Mouse (Mus musculus) kidney, embryonic 16.5 days (tissue): ENCODE data around the gene Dynlt1b. TPM values are rescaled to one million over a fixed set of nuclear protein-coding genes. Genes with fewer than 3 reads are reported as not detected.
A peak's percentile ranks its signal among the peaks of the same experiment; 100 is the strongest.
"Not testable (repeated sequence)": the region's sequence is repeated elsewhere in the genome, so short reads cannot be mapped to it uniquely, and the experiment has no call there.

Experiments
- ATAC-seq: fragments of 200-750 bp; cut with Nextera tagmentation; 2 replicates; pipeline ENCODE4 v1.8.0; 2017; ENCODE audit warnings: moderate TSS enrichment; ENCODE audit not compliant: low FRiP score, low TSS enrichment
- H3K27ac ChIP-seq: fragments of 300-500 bp; sonication (generic); 2 replicates; pipeline ENCODE4 v1.5.1; 2014; ENCODE audit warnings: low read length
- H3K27me3 ChIP-seq: fragments of 300-500 bp; sonication (generic); 2 replicates; pipeline ENCODE4 v1.6.1; 2014; ENCODE audit warnings: low read length, control low read depth, mixed read lengths; ENCODE audit not compliant: insufficient read depth
- H3K36me3 ChIP-seq: fragments of 300-500 bp; sonication (generic); 2 replicates; pipeline ENCODE4 v1.6.1; 2014; ENCODE audit warnings: low read length, control low read depth, mixed read lengths; ENCODE audit not compliant: insufficient read depth
- H3K4me1 ChIP-seq: fragments of 300-500 bp; sonication (generic); 2 replicates; pipeline ENCODE4 v1.6.1; 2014; ENCODE audit warnings: low read length, control low read depth, mixed read lengths; ENCODE audit not compliant: insufficient read depth
- H3K4me2 ChIP-seq: fragments of 300-500 bp; sonication (generic); replicated peaks from 2 replicates; pipeline ENCODE4 v1.6.1; 2014; ENCODE audit warnings: low read depth, low read length
- H3K4me3 ChIP-seq: fragments of 300-500 bp; sonication (generic); 2 replicates; pipeline ENCODE4 v1.5.1; 2014; ENCODE audit warnings: mild to moderate bottlenecking, low read length
- H3K9ac ChIP-seq: fragments of 300-500 bp; sonication (generic); replicated peaks from 2 replicates; pipeline ENCODE4 v1.6.1; 2014; ENCODE audit warnings: low read length
- H3K9me3 ChIP-seq: fragments of 300-500 bp; sonication (generic); 2 replicates; pipeline ENCODE4 v1.6.1; 2016; ENCODE audit warnings: low read length, control low read depth
- WGBS: fragments of 180-500 bp; shearing (Covaris S2); extraction: QIAGEN DNeasy Blood & Tissue Kit; methylation state at CpG from one replicate; pipeline ENCODE4 v1.1.7; 2014; 5-methylcytosine and 5-hydroxymethylcytosine counted together
- polyA plus RNA-seq: library from polyadenylated mRNA; unstranded; fragments of >200 nt; fragmentation: Nextera tagmentation; extraction: Ambion mirVana; gene quantifications from 2 replicates; pipeline ENCODE4 v1.2.1, GENCODE M21; 2015

Gene Dynlt1b
- polyA plus RNA-seq, 1 experiment from 2014 or later: 449 TPM

GRCm38 (mm10) chr17:6476495-6476947 is 46.6 kb downstream of the Dynlt1b start:
- ATAC-seq: peak; percentile 69
- H3K27me3 ChIP-seq, H3K9me3 ChIP-seq, H3K36me3 ChIP-seq, H3K4me1 ChIP-seq: not testable (repeated sequence)
- Histone ChIP-seq H3K27ac (peak overlapping the region; percentile 58; the same call in 1 of the 2 replicates), H3K4me2 (peak overlapping the region; percentile 97), H3K4me3 (peak overlapping the region; percentile 74), H3K9ac (peak overlapping the region; percentile 75)
- WGBS: under 1% methylated on average over 45 of the region's 45 CpGs

DNA sequence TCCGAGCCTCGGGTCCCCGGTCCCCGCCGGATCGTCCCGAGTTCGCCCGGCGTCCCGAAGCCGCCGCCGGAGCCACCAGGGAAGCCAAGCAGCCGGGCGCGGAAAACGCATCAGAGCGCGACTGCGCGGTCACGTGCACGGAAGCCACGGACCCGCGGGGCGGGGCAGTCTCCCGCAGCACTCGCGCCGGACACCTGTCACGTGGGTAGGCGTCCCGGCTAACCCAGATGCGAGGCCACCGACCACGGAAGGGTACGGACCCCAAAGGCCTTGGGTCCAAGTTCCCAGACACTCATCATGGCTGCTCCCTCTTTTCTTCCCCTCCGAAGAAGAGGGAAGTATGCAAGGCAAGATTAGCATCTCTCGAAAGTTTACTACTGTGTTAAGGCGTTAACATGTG is 47.1 kb downstream of the Dynlt1b start:
- H3K4me3 ChIP-seq: peak overlapping the region; percentile 74
- not testable (repeated sequence) for H3K36me3 ChIP-seq

GRCm38 (mm10) chr17:6480855-6481589 is 51.1 kb downstream of the Dynlt1b start:
- H3K27me3 ChIP-seq, H3K4me3 ChIP-seq, H3K27ac ChIP-seq, H3K36me3 ChIP-seq, H3K9ac ChIP-seq, H3K4me1 ChIP-seq, ATAC-seq, H3K9me3 ChIP-seq, H3K4me2 ChIP-seq: not testable (repeated sequence)
- WGBS: 35% methylated on average over 4 of the region's 7 CpGs

More for the DNA sequence above, 47.1 kb downstream of the Dynlt1b start:
- WGBS: 1% methylated on average over 31 of the region's 42 CpGs
- H3K4me1 ChIP-seq, H3K9me3 ChIP-seq, H3K27ac ChIP-seq, H3K27me3 ChIP-seq: not testable (repeated sequence)
- Histone ChIP-seq H3K9ac (peak overlapping the region; percentile 75), H3K4me2 (peak overlapping the region; percentile 97)
- peak; percentile 81 for ATAC-seq

DNA sequence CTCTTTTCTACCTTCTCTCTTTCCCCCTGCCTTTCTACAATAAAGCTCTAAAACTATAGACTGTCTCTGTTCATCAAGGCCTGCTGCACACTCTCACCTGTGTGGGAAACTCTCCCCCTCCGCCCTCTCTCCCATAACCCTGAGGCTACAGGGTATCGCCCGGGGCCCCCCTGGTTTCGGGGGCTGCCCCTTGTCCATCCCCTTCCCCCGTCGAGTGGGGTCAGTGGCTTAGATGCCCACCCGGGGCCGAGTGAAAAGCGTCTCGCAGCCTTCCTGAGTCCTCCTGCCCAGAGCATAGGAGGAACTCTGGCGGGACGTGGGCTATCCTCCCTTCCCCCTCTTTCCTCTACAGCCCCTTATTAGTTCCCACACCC is 51.7 kb downstream of the Dynlt1b start:
- not testable (repeated sequence) for H3K9me3 ChIP-seq, H3K27me3 ChIP-seq, H3K4me2 ChIP-seq, H3K36me3 ChIP-seq, H3K4me3 ChIP-seq, H3K4me1 ChIP-seq, H3K9ac ChIP-seq, H3K27ac ChIP-seq, ATAC-seq
- WGBS: 82% methylated on average over 12 of the region's 12 CpGs

- H3K27me3 ChIP-seq, H3K4me2 ChIP-seq, H3K9me3 ChIP-seq, ATAC-seq, H3K27ac ChIP-seq, H3K36me3 ChIP-seq, H3K4me1 ChIP-seq, H3K4me3 ChIP-seq, H3K9ac ChIP-seq: not testable (repeated sequence)
- WGBS: 88% methylated on average over 7 of the region's 8 CpGs
These were observed 52.3 kb downstream of the Dynlt1b start for GRCm38 (mm10) chr17:6482248-6482647.

Other genes with a start within 250 kb of the Dynlt1b start
- 13.3 and 13.8 TPM in 2 replicates for gene Tmem181a, start 173.3 kb upstream of the Dynlt1b start, polyA plus RNA-seq
- gene Dynlt1a, start 112.6 kb upstream of the Dynlt1b start, polyA plus RNA-seq: 15.1 and 16.1 TPM in 2 replicates
- 38.4 and 47.6 TPM in 2 replicates for gene Dynlt1c, start 171.6 kb downstream of the Dynlt1b start, polyA plus RNA-seq
- gene Dynlt1f, start 225.8 kb downstream of the Dynlt1b start, polyA plus RNA-seq: 211 and 239 TPM in 2 replicates
- gene Sytl3, start 229.0 kb downstream of the Dynlt1b start, polyA plus RNA-seq: 1.2 and 1.3 TPM in 2 replicates